Mouse (Mus musculus) hindbrain, postnatal 0 days (tissue): Measurements from ENCODE around the gene Bhlha15. TPM values are rescaled to one million over a fixed set of nuclear protein-coding genes. Genes with fewer than 3 reads are reported as not detected.

Source experiments
- ATAC-seq: fragments of 200-750 bp; cut with Nextera tagmentation; 2 replicates; pipeline ENCODE4 v1.8.0; 2017; ENCODE audit warnings: mild to moderate bottlenecking, moderate TSS enrichment, moderate library complexity
- DNase-seq: peaks from one replicate; pipeline ENCODE4 v3.0.0-alpha.2; 2015; ENCODE audit warnings: low spot score
- H3K27ac ChIP-seq: fragments of 300-500 bp; sonication (generic); 2 replicates; pipeline ENCODE4 v1.5.1; 2014; ENCODE audit warnings: mild to moderate bottlenecking
- H3K27me3 ChIP-seq: fragments of 300-500 bp; sonication (generic); 2 replicates; pipeline ENCODE4 v1.6.1; 2014; ENCODE audit warnings: low read length, mixed read lengths; ENCODE audit not compliant: insufficient read depth
- H3K36me3 ChIP-seq: fragments of 300-500 bp; sonication (generic); 2 replicates; pipeline ENCODE4 v1.6.1; 2014; ENCODE audit warnings: low read length, mixed read lengths; ENCODE audit not compliant: insufficient read depth
- H3K4me1 ChIP-seq: fragments of 300-500 bp; sonication (generic); 2 replicates; pipeline ENCODE4 v1.6.1; 2014; ENCODE audit warnings: antibody characterized with exemption, low read length, mixed read lengths; ENCODE audit not compliant: insufficient read depth
- H3K4me2 ChIP-seq: fragments of 300-500 bp; sonication (generic); 2 replicates; pipeline ENCODE4 v1.6.1; 2014; ENCODE audit warnings: low read depth, mild to moderate bottlenecking, low read length, moderate library complexity, mixed read lengths
- H3K4me3 ChIP-seq: fragments of 300-500 bp; sonication (generic); 2 replicates; pipeline ENCODE4 v1.5.1; 2014; ENCODE audit warnings: low read length
- H3K9ac ChIP-seq: fragments of 300-500 bp; sonication (generic); replicated peaks from 2 replicates; pipeline ENCODE4 v1.6.1; 2014; ENCODE audit warnings: mild to moderate bottlenecking, low read length, moderate library complexity, mixed read lengths
- H3K9me3 ChIP-seq: fragments of 300-500 bp; sonication (generic); 2 replicates; pipeline ENCODE4 v1.6.1; 2016; ENCODE audit warnings: low read length, mixed read lengths
- CTCF ChIP-seq: IDR thresholded peaks from 2 replicates; pipeline ENCODE4 v1.5.1; 2016; ENCODE audit warnings: antibody characterized with exemption, control low read depth, low read depth
- WGBS: fragments of 180-500 bp; shearing (Covaris S2); extraction: QIAGEN DNeasy Blood & Tissue Kit; methylation state at CpG from one replicate; pipeline ENCODE4 v1.1.7; 2014; 5-methylcytosine and 5-hydroxymethylcytosine counted together
- polyA plus RNA-seq: library from polyadenylated mRNA; unstranded; fragments of >200 nt; fragmentation: Nextera tagmentation; extraction: Ambion mirVana; gene quantifications from 2 replicates; pipeline ENCODE4 v1.2.1, GENCODE M21; 2015
- total RNA-seq: library from RNA; depleted of rRNA; stranded (reverse); fragments of >200 nt; gene quantifications from 2 replicates; pipeline ENCODE4 v1.2.3, GENCODE M21; 2014

The Bhlha15 gene
- total and polyA plus RNA-seq, 2 experiments from 2014 or later, result 0.08 to 0.10 TPM

DNA sequence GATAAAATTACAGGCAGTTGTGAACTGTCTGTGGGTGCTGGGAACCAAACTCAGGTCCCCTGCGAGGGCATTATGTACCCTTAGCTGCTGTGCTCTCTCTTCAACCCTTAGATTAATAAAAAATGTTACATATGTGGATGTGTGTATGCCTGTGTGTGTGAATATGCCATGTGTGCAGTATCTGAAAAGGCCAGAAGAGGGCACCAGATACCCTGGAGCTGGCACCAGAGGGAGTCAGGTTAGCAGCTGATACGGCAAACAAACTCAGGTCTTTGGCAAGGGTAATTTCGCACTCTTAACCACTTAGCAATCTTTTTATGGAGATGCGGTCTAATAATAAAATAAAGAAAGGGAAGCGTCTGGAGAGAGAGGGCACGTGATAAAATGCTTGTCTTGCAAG, 12.3 kb downstream of the Bhlha15 start:
- H3K9ac ChIP-seq, result no peak overlapping the region
- TF ChIP-seq CTCF, result peak; percentile 41; the same call in 1 of the 2 replicates
- 93% methylated on average over 6 of the region's 6 CpGs for WGBS
- no peak overlapping the region for H3K4me2 ChIP-seq
- H3K9me3 ChIP-seq, result no peaks in the 10 kb centered on the region
- peaks cover 51% of the 10 kb centered on the region for H3K36me3 ChIP-seq
- H3K4me1 ChIP-seq, result no peaks in the 10 kb centered on the region
- H3K27me3 ChIP-seq, result no peaks in the 10 kb centered on the region
- H3K27ac ChIP-seq, result no peak overlapping the region
- ATAC-seq (no peak), DNase-seq (no peak)
- no peak overlapping the region for H3K4me3 ChIP-seq

DNA sequence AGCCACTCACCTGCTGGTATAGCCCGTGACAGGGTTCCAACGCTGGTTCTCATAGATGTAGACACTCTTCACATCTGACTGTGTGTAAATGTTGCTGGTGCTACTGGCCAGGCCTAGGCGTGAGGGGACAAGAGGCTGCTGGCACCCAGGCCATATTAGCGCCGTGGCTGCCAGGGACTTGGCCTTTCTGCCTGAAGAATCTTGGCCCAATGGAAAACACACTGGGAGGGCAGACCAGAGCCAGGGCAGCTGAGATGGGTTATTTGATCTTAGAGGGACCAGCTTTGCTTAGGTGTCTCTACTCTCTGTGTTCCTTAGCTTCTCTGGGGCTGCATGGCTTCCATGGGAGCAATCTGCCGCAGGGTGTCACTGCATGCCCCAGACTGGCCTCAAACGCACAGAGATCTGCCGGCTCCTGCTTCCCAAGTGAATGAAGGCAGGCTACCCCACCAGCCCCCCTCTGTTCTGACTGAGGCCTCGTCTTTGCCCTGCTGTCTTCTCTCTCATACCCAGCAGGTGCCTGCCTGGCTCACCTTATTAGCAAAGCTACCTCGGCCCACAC, 13.4 kb downstream of the Bhlha15 start:
- H3K36me3 ChIP-seq, result peaks cover 50% of the 10 kb centered on the region

DNA sequence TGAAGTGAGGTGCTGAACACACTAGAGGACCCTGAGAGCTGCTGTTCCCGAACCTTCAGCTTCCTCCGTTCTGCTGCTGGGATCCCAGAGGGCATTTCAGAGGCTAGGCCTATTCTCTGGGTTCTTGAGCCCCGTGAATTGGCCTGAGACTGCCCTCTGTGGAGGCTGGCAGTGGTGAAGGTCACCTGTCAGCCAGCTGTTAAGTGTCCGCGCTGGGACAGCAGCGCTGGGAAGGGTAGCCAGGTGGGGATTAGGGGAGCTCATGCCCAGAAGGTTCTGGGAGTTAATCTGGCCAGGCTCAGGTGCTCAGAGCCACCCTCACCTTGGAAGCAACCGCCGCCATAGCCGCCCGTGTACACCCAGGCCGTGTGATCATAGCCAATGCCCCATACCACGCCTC, 14.2 kb downstream of the Bhlha15 start:
- Histone ChIP-seq H3K36me3 (peaks cover 52% of the 10 kb centered on the region), H3K27me3 (no peaks in the 10 kb centered on the region), H3K27ac (no peak overlapping the region), H3K4me1 (no peaks in the 10 kb centered on the region), H3K9me3 (no peaks in the 10 kb centered on the region), H3K4me3 (no peak overlapping the region), H3K9ac (no peak overlapping the region), H3K4me2 (no peak overlapping the region)
- no peak for ATAC-seq
- no peak for TF ChIP-seq CTCF
- WGBS, result 86% methylated on average over 12 of the region's 12 CpGs
- DNase-seq, result no peak

More for the DNA sequence above, 13.4 kb downstream of the Bhlha15 start:
- DNase-seq (no peak), ATAC-seq (no peak)
- no peak for TF ChIP-seq CTCF
- Histone ChIP-seq H3K9ac (no peak overlapping the region), H3K4me3 (no peak overlapping the region), H3K4me2 (no peak overlapping the region), H3K4me1 (no peaks in the 10 kb centered on the region), H3K9me3 (no peaks in the 10 kb centered on the region), H3K27ac (no peak overlapping the region), H3K27me3 (no peaks in the 10 kb centered on the region)
- WGBS, result 85% methylated on average over 10 of the region's 10 CpGs

DNA sequence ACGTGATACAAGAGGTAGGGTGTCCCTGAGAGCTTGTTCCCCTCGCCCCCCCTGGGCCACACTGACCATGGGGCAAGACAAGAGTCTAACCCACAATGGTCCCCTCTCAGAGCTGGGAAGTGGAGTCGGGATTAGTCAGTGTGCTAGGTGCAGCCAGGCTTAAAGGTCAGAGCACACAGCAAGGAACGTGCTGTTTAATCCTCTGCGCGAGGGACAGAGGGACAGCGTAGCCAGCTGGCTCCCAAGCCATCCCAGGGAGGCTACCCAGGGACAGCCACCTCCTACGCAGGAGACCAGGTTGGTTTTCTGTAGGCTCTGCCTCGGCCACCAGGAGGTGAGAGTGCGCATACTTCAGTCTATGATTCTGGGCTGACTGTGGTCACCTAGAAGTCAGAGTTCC, 14.8 kb downstream of the Bhlha15 start:
- 76% methylated on average over 10 of the region's 10 CpGs for WGBS
- no peak overlapping the region for H3K27ac ChIP-seq
- H3K4me2 ChIP-seq, result no peak overlapping the region
- no peaks in the 10 kb centered on the region for H3K4me1 ChIP-seq
- ATAC-seq, result no peak
- H3K4me3 ChIP-seq, result no peak overlapping the region
- peaks cover 58% of the 10 kb centered on the region for H3K36me3 ChIP-seq
- no peaks in the 10 kb centered on the region for H3K27me3 ChIP-seq
- no peak for TF ChIP-seq CTCF
- H3K9me3 ChIP-seq, result no peaks in the 10 kb centered on the region
- DNase-seq, result no peak
- H3K9ac ChIP-seq, result no peak overlapping the region

DNA sequence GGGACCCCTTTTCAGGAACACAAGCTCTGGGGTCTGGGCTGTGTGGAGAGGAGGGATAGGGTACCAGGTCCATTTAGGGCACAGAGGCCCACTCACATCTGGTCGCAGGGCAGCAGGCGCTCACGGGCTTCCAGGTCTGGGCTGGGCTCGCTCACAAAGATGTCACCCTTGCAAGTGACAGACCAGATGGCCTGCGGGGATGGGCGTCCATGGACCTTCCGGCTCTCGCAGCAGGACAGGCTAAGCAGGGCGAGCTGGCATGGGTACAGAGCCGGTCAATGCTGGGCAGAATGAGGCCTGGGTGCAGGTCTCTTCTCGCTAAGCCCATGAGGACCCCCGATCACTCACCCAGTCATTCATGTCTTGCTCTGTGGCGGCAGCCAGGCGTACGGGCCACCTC, 16.0 kb downstream of the Bhlha15 start:
- DNase-seq, result no peak
- H3K4me2 ChIP-seq, result no peak overlapping the region
- ATAC-seq, result no peak
- no peaks in the 10 kb centered on the region for H3K9me3 ChIP-seq
- H3K9ac ChIP-seq, result no peak overlapping the region
- H3K27me3 ChIP-seq, result no peaks in the 10 kb centered on the region
- WGBS, result 91% methylated on average over 15 of the region's 15 CpGs
- peaks cover 69% of the 10 kb centered on the region for H3K36me3 ChIP-seq
- H3K27ac ChIP-seq, result no peak overlapping the region
- no peaks in the 10 kb centered on the region for H3K4me1 ChIP-seq
- no peak for TF ChIP-seq CTCF
- H3K4me3 ChIP-seq, result no peak overlapping the region

DNA sequence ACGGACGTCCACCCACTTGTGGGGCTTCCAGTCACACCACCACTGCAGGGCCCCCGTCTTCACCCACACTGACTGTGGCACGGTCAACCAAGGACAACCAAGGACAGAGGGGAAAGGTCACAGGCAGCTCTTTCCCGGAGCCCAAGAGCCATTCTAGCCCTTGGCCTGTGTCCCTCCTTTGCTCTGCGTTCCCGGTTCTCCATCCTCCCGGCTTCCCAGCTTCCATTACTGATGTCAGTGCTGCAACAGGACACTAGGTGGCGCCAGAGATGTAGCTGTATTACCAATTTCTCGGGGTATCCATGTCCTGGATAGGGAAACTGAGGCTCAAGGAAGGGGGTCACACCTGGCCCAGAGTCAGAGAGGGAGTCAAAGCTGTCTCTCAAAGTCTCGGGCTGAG, 17.4 kb downstream of the Bhlha15 start:
- H3K27me3 ChIP-seq, result no peaks in the 10 kb centered on the region
- peak; percentile 71 for DNase-seq
- peaks cover 77% of the 10 kb centered on the region for H3K36me3 ChIP-seq
- no peak overlapping the region for H3K9ac ChIP-seq
- no peak overlapping the region for H3K27ac ChIP-seq
- no peaks in the 10 kb centered on the region for H3K9me3 ChIP-seq
- TF ChIP-seq CTCF, result peak; percentile 89
- peak; percentile 41; the same call in 1 of the 2 replicates for ATAC-seq
- H3K4me3 ChIP-seq, result no peak overlapping the region
- H3K4me1 ChIP-seq, result no peaks in the 10 kb centered on the region
- H3K4me2 ChIP-seq, result no peak overlapping the region
- WGBS, result 49% methylated on average over 11 of the region's 11 CpGs

DNA sequence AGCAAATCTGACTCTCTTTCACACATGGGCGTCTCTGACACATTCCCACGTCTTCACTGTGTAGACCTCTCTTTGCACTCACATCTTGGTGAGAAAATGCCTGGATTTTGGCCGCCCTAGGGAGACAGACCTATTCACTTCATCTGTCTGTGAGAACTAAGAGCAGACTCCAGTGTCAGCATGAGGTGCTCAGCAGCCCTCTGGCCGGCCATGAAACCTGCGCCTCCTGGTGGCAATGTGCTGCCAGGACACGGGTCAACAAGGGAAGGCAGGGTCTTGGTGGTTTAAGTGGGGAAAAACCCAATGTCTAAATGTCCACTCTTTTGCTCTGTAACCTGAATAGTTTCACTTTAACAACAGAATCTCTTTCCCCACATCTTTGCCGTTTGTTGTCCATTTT, 24.4 kb downstream of the Bhlha15 start:
- Histone ChIP-seq H3K36me3 (peaks cover 47% of the 10 kb centered on the region), H3K4me2 (no peak overlapping the region), H3K4me3 (no peak overlapping the region), H3K27me3 (no peaks in the 10 kb centered on the region), H3K4me1 (no peaks in the 10 kb centered on the region), H3K9ac (no peak overlapping the region), H3K27ac (no peak overlapping the region), H3K9me3 (no peaks in the 10 kb centered on the region)
- DNase-seq (peak; percentile 71), ATAC-seq (peak; percentile 53; the same call in 1 of the 2 replicates)
- TF ChIP-seq CTCF, result peak; percentile 89
- 25% methylated on average over 7 of the region's 7 CpGs for WGBS
